Mouse (Mus musculus) myocyte (in vitro differentiated cells): ENCODE measurements around the gene Usp6nl.

ENCODE experiments used
- E2F4 ChIP-seq: IDR thresholded peaks from one replicate; pipeline ENCODE4 v1.6.1; 2011; ENCODE audit warnings: mild to moderate bottlenecking, control low read depth, moderate library complexity; ENCODE audit not compliant: insufficient read depth
- MAX ChIP-seq: IDR thresholded peaks from one replicate; pipeline ENCODE4 v1.6.1; 2011; ENCODE audit warnings: low read depth, mild to moderate bottlenecking, control low read depth
- MYOG ChIP-seq, 3 experiments: IDR thresholded peaks; one replicate each; pipeline ENCODE4 v1.6.1; 2011; ENCODE audit warnings: control low read depth in 2 of 3, low read depth in 2 of 3, mild to moderate bottlenecking in 2 of 3; ENCODE audit not compliant: insufficient read length in 2 of 3, control insufficient read depth in 1 of 3, insufficient read depth in 1 of 3
- POLR2A ChIP-seq: IDR thresholded peaks from one replicate; pipeline ENCODE4 v1.6.1; 2011; ENCODE audit warnings: low read depth, mild to moderate bottlenecking, control low read depth, moderate library complexity; ENCODE audit not compliant: insufficient read length
- REST ChIP-seq: IDR thresholded peaks from one replicate; pipeline ENCODE4 v1.6.1; 2011; ENCODE audit warnings: mild to moderate bottlenecking, control low read depth, moderate library complexity; ENCODE audit not compliant: insufficient read depth, insufficient read length
- TCF3 ChIP-seq: IDR thresholded peaks from one replicate; pipeline ENCODE4 v1.6.1; 2011; ENCODE audit warnings: low read depth, control low read depth; ENCODE audit not compliant: insufficient read length
- USF1 ChIP-seq: IDR thresholded peaks from one replicate; pipeline ENCODE4 v1.6.1; 2011; ENCODE audit warnings: low read depth, mild to moderate bottlenecking, control low read depth, moderate library complexity

- TF ChIP-seq MAX = no peak
- TF ChIP-seq USF1 = no peak
- no peak for TF ChIP-seq POLR2A
- no peak for TF ChIP-seq REST
- no peak for TF ChIP-seq MYOG (IDR thresholded peaks at IDR 0.05; ENCODE audit: control insufficient read depth in 1 of 3, insufficient read depth in 1 of 3, insufficient read length in 2 of 3, low read depth in 2 of 3)
- no peak for TF ChIP-seq E2F4
- no peak for TF ChIP-seq TCF3
Measured at GRCm38 (mm10) chr2:6479620-6480019, 157.2 kb downstream of the Usp6nl start.
